Mouse (Mus musculus) neural tube, embryonic 13.5 days (tissue): ENCODE data around the gene Atl1. TPM values are rescaled to one million over a fixed set of nuclear protein-coding genes. Genes with fewer than 3 reads are reported as not detected.
A peak's percentile ranks its signal among the peaks of the same experiment; 100 is the strongest.

Experiments
- ATAC-seq: fragments of 200-750 bp; cut with Nextera tagmentation; 2 replicates; pipeline ENCODE4 v1.8.0; 2017; ENCODE audit warnings: low read depth, mild to moderate bottlenecking, moderate TSS enrichment, moderate library complexity
- H3K27ac ChIP-seq: fragments of 300-500 bp; sonication (generic); replicated peaks from 2 replicates; pipeline ENCODE4 v1.5.1; 2015; ENCODE audit warnings: moderate library complexity, mild to moderate bottlenecking, inconsistent platforms
- H3K27me3 ChIP-seq: fragments of 300-500 bp; sonication (generic); 2 replicates; pipeline ENCODE4 v1.6.1; 2015; ENCODE audit warnings: mild to moderate bottlenecking, inconsistent platforms
- H3K36me3 ChIP-seq: fragments of 300-500 bp; sonication (generic); 2 replicates; pipeline ENCODE4 v1.6.1; 2015; ENCODE audit warnings: mild to moderate bottlenecking, inconsistent platforms
- H3K4me1 ChIP-seq: fragments of 300-500 bp; sonication (generic); replicated peaks from 2 replicates; pipeline ENCODE4 v1.6.1; 2015; ENCODE audit warnings: inconsistent platforms
- H3K4me2 ChIP-seq: fragments of 300-500 bp; sonication (generic); 2 replicates; pipeline ENCODE4 v1.6.1; 2015; ENCODE audit warnings: inconsistent platforms, mild to moderate bottlenecking, moderate library complexity
- H3K4me3 ChIP-seq: fragments of 300-500 bp; sonication (generic); 2 replicates; pipeline ENCODE4 v1.5.1; 2015; ENCODE audit warnings: mild to moderate bottlenecking, inconsistent platforms
- H3K9ac ChIP-seq: fragments of 300-500 bp; sonication (generic); 2 replicates; pipeline ENCODE4 v1.6.1; 2015; ENCODE audit warnings: moderate library complexity, mild to moderate bottlenecking, inconsistent platforms
- H3K9me3 ChIP-seq: fragments of 300-500 bp; sonication (generic); 2 replicates; pipeline ENCODE4 v1.6.1; 2016; ENCODE audit warnings: inconsistent platforms
- WGBS: fragments of 180-500 bp; shearing (Covaris S2); methylation state at CpG from one replicate; pipeline ENCODE4 v1.1.7; 2015; 5-methylcytosine and 5-hydroxymethylcytosine counted together
- polyA plus RNA-seq: library from polyadenylated mRNA; unstranded; fragments of >200 nt; fragmentation: Nextera tagmentation; extraction: Ambion mirVana; gene quantifications from 2 replicates; pipeline ENCODE4 v1.2.1, GENCODE M21; 2015

Gene Atl1
- polyA plus RNA-seq, 1 experiment from 2014 or later: 115 TPM

GRCm38 (mm10) chr12:69888345-69888744 lies 4.1 kb upstream of the Atl1 start:
- Histone ChIP-seq H3K27ac (no peak overlapping the region), H3K4me3 (no peak overlapping the region), H3K9me3 (no peaks in the 10 kb centered on the region), H3K36me3 (no peaks in the 10 kb centered on the region), H3K27me3 (no peaks in the 10 kb centered on the region), H3K9ac (0 out of 2 replicates have a peak overlapping the region, but pooled peaks have one; percentile 12), H3K4me2 (no peak overlapping the region), H3K4me1 (peaks cover 46% of the 10 kb centered on the region)
- 79% methylated on average over 1 of the region's 1 CpGs for WGBS
- no peak for ATAC-seq

DNA sequence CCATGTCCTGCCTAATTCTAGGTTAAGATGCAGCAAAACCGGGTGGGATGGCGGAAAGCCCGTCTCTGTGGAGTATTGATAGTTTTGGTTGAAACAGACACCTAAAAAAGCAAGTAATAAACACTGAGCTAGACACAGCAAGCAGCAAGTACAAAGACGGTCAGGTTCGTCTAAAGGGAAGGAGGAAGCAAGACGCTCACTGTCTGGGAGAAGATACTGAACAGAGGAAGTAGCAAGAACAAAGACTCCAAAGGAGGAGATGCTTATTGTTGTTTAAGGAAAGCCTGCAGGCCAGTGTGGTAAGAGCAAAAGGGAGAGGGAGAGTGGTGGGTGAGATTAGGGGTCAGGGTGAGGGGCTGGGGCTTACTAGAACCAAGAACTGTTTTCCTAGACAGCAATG lies 2.4 kb upstream of the Atl1 start:
- no peak for ATAC-seq
- H3K27ac ChIP-seq: peak overlapping the region; percentile 56
- H3K9ac ChIP-seq: peak overlapping the region; percentile 96
- peaks cover 59% of the 10 kb centered on the region for H3K4me1 ChIP-seq
- peak overlapping the region; percentile 80 for H3K4me2 ChIP-seq
- peak overlapping the region; percentile 90 for H3K4me3 ChIP-seq
- H3K36me3 ChIP-seq: no peaks in the 10 kb centered on the region
- H3K9me3 ChIP-seq: no peaks in the 10 kb centered on the region
- WGBS: 51% methylated on average over 6 of the region's 6 CpGs
- no peaks in the 10 kb centered on the region for H3K27me3 ChIP-seq

GRCm38 (mm10) chr12:69890476-69890875 lies 1.9 kb upstream of the Atl1 start:
- H3K4me3 ChIP-seq: peak overlapping the region; percentile 90
- 36% methylated on average over 5 of the region's 5 CpGs for WGBS

GRCm38 (mm10) chr12:69891721-69892120 lies 693 bp upstream of the Atl1 start:
- 43% methylated on average over 3 of the region's 3 CpGs for WGBS
- H3K27ac ChIP-seq: peak overlapping the region; percentile 97; the same call in 1 of the 2 replicates
- peak overlapping the region; percentile 96 for H3K9ac ChIP-seq
- H3K4me3 ChIP-seq: peak overlapping the region; percentile 90
- H3K4me2 ChIP-seq: peak overlapping the region; percentile 80
- no peaks in the 10 kb centered on the region for H3K36me3 ChIP-seq
- ATAC-seq: no peak
- no peaks in the 10 kb centered on the region for H3K27me3 ChIP-seq
- peaks cover 61% of the 10 kb centered on the region for H3K4me1 ChIP-seq
- no peaks in the 10 kb centered on the region for H3K9me3 ChIP-seq

More at GRCm38 (mm10) chr12:69890476-69890875, 1.9 kb upstream of the Atl1 start:
- Histone ChIP-seq H3K4me2 (peak overlapping the region; percentile 80), H3K9me3 (no peaks in the 10 kb centered on the region), H3K27me3 (no peaks in the 10 kb centered on the region), H3K36me3 (no peaks in the 10 kb centered on the region), H3K4me1 (peaks cover 61% of the 10 kb centered on the region), H3K27ac (peak overlapping the region; percentile 56), H3K9ac (peak overlapping the region; percentile 96)
- no peak for ATAC-seq

DNA sequence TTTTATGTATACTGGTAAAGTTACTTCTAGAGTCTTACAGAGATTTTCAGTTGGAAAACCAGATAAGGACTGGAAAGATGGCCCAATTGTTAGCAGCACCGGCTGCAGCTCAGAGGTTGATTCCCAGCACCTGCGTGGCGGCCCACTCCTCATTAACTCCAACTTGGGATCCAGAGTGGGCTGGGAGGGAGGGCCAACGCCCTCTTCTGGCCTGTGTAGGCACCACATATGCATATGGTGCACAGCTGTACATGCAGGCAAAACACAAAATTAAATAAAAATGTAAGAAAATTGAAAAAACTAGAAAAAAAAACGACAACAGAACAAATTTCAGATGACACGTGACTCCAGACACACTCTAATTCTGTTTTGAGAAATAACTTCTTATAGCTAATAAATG lies 1.5 kb downstream of the Atl1 start:
- 68% methylated on average over 6 of the region's 6 CpGs for WGBS
- ATAC-seq: no peak
- no peaks in the 10 kb centered on the region for H3K27me3 ChIP-seq
- peaks cover 43% of the 10 kb centered on the region for H3K4me1 ChIP-seq
- H3K27ac ChIP-seq: peak overlapping the region; percentile 97
- H3K36me3 ChIP-seq: no peaks in the 10 kb centered on the region
- H3K9me3 ChIP-seq: no peaks in the 10 kb centered on the region
- 0 out of 2 replicates have a peak overlapping the region, but pooled peaks have one; percentile 96 for H3K9ac ChIP-seq
- peak overlapping the region; percentile 80 for H3K4me2 ChIP-seq
- 0 out of 2 replicates have a peak overlapping the region, but pooled peaks have one; percentile 90 for H3K4me3 ChIP-seq

- Histone ChIP-seq H3K36me3 (no peaks in the 10 kb centered on the region), H3K27me3 (no peaks in the 10 kb centered on the region), H3K9ac (0 out of 2 replicates have a peak overlapping the region, but pooled peaks have one; percentile 3), H3K4me1 (peaks cover 34% of the 10 kb centered on the region), H3K4me3 (no peak overlapping the region), H3K4me2 (no peak overlapping the region), H3K9me3 (no peaks in the 10 kb centered on the region), H3K27ac (peak overlapping the region; percentile 59)
- ATAC-seq: no peak
- 16% methylated on average over 2 of the region's 2 CpGs for WGBS
These were observed 2.6 kb downstream of the Atl1 start for GRCm38 (mm10) chr12:69895046-69895445.

- Histone ChIP-seq H3K4me3 (no peak overlapping the region), H3K9me3 (no peaks in the 10 kb centered on the region), H3K36me3 (no peaks in the 10 kb centered on the region), H3K9ac (no peak overlapping the region), H3K4me1 (peaks cover 15% of the 10 kb centered on the region; the same call in 1 of the 2 replicates), H3K27ac (no peak overlapping the region), H3K27me3 (no peaks in the 10 kb centered on the region), H3K4me2 (no peak overlapping the region)
- 88% methylated on average over 4 of the region's 4 CpGs for WGBS
- ATAC-seq: no peak
These were observed 5.7 kb downstream of the Atl1 start for GRCm38 (mm10) chr12:69898119-69898518.

DNA sequence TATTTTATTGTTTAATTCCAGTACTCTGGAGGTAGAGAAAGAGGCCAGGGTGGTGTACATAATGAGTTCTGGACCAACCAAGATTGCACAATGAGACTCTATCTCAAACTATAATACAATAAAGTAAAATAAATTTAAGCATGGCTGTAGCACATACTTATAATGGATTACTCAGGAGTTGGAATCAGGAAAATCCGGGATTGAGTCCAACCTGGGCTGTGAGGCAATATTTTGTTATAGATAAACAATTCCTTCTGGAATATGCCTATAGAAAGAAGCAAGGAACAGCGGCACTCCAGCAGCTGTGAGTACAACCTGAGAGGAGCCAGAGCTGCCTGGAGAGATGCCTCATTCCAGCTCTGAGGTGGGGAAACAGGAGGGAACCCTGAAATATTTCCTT lies 12.6 kb downstream of the Atl1 start:
- no peak overlapping the region for H3K9ac ChIP-seq
- H3K4me2 ChIP-seq: no peak overlapping the region
- H3K4me3 ChIP-seq: no peak overlapping the region
- H3K27ac ChIP-seq: no peak overlapping the region
- ATAC-seq: no peak
- no peaks in the 10 kb centered on the region for H3K27me3 ChIP-seq
- WGBS: 81% methylated on average over 2 of the region's 2 CpGs
- no peaks in the 10 kb centered on the region for H3K36me3 ChIP-seq
- H3K9me3 ChIP-seq: no peaks in the 10 kb centered on the region
- peaks cover 29% of the 10 kb centered on the region for H3K4me1 ChIP-seq

DNA sequence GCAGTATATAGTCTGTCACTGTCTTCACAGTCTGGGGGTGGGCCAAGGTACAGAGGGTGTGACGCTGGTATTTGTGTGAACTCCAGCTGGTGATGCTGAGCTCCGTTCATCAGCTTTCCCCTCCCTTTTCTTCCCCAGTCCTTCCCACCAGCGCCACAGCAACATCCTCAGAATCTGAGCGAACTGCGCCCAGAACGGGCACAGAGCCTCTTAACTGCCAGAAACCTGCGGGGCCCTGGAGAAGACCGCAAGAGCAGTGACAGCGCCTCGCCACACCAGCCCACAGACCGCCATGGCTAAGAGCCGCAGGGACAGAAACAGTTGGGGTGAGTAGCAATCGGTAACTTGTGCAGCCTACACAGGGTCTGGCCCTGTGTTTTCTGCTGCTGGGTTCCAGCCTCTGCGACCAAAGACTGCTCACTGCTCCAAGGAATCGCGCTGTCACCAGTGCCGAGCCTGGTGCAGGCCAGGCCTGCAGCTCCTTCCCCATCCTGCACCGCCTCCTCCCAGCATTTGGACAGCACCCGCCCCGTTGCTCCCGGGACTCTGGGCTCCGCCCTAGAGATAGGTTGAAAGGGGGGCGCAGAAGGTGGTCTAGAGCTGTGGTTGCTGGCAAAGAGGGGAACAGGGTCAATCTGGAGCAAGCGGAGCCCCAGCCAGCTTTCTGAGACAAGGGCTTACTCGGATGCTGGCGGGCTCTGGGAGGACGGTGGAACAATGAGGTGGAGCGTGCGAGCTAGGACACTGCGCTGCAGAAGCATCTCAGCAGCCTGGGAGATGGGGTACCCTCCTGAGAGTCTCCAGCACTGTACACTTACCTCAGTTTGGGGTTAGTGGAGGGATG lies 15.5 kb downstream of the Atl1 start:
- Histone ChIP-seq H3K4me1 (peaks cover 34% of the 10 kb centered on the region), H3K4me2 (peak overlapping the region; percentile 60), H3K36me3 (no peaks in the 10 kb centered on the region), H3K9me3 (no peaks in the 10 kb centered on the region), H3K9ac (peak overlapping the region; percentile 85), H3K27ac (peak overlapping the region; percentile 97), H3K27me3 (no peaks in the 10 kb centered on the region), H3K4me3 (peak overlapping the region; percentile 63)
- ATAC-seq: peak; percentile 91
- WGBS: under 1% methylated on average over 30 of the region's 30 CpGs

DNA sequence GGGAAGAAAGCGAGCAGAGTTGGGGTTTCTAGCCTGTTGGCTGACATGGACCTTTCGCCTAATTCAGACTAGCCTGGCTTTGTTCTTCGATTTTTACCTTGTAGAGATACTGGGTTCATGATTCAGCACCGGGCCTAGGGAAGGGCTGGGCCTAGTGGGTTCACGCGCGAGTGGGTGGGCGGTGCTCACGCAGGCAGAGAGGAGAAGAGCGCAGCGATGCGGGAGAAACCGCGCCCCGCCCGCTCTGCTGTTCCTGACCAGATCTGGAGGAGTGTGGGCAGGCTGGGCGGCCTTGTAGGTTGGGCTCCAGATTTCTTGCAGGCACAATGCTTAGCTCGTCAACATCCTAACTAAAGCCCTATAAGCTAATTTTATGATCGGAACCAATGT lies 16.1 kb downstream of the Atl1 start:
- H3K4me2 ChIP-seq: peak overlapping the region; percentile 60
- H3K9me3 ChIP-seq: no peaks in the 10 kb centered on the region
- 22% methylated on average over 19 of the region's 19 CpGs for WGBS
- H3K4me1 ChIP-seq: peaks cover 34% of the 10 kb centered on the region
- peak; percentile 89 for ATAC-seq
- H3K27me3 ChIP-seq: no peaks in the 10 kb centered on the region
- H3K36me3 ChIP-seq: no peaks in the 10 kb centered on the region
- H3K27ac ChIP-seq: peak overlapping the region; percentile 97
- peak overlapping the region; percentile 85 for H3K9ac ChIP-seq
- peak overlapping the region; percentile 63 for H3K4me3 ChIP-seq

DNA sequence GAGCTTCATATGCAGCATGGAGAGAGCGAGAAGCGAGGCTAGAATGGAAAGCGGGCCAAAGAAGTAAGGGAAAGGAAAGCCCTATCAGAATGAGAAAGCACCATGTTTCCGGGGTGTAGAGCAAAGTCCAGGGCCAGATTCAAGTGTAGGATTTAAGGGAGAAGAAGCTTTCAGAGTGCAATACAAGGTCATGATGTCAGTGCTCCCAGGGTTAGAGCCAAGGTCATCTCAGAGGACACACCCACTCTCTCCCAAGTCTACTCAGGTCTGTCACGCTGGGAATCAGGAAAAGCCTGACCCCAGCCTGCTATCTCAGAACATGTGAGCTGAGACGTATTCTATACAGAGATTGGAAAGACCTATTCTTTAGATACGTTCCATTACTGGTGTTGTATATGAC lies 19.5 kb downstream of the Atl1 start:
- no peak overlapping the region for H3K4me2 ChIP-seq
- no peak for ATAC-seq
- WGBS: 87% methylated on average over 7 of the region's 7 CpGs
- H3K9me3 ChIP-seq: no peaks in the 10 kb centered on the region
- peaks cover 32% of the 10 kb centered on the region for H3K4me1 ChIP-seq
- no peak overlapping the region for H3K9ac ChIP-seq
- no peak overlapping the region for H3K4me3 ChIP-seq
- no peaks in the 10 kb centered on the region for H3K27me3 ChIP-seq
- H3K36me3 ChIP-seq: no peaks in the 10 kb centered on the region
- no peak overlapping the region for H3K27ac ChIP-seq

DNA sequence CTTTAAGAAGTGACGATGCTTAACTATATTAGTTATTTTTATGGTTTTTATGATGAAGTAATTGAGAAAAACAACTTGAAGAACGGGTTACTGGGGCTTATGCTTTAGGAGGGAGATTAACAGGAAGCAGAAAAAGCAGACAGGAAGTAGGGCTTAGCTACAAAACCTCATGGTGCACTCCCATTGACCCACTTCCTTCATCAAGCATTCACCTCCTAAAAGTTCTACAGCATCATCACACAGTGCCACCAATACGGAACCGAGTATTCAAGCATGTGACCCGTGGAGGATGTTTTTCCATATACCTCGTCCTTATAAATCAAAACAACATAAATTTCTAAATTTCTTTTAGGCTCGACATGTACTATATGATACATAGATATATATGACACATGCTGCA lies 20.3 kb downstream of the Atl1 start:
- Histone ChIP-seq H3K9ac (no peak overlapping the region), H3K9me3 (no peaks in the 10 kb centered on the region), H3K36me3 (no peaks in the 10 kb centered on the region), H3K27ac (no peak overlapping the region), H3K4me2 (no peak overlapping the region), H3K4me3 (no peak overlapping the region), H3K4me1 (peaks cover 24% of the 10 kb centered on the region), H3K27me3 (no peaks in the 10 kb centered on the region)
- ATAC-seq: no peak
- 89% methylated on average over 7 of the region's 7 CpGs for WGBS
